Mouse (Mus musculus) myocyte (in vitro differentiated cells): ENCODE results near the gene Ahcyl2. TPM values are rescaled to one million over a fixed set of nuclear protein-coding genes. Genes with fewer than 3 reads are reported as not detected.
"Not testable (repeated sequence)": the region's sequence is repeated elsewhere in the genome, so short reads cannot be mapped to it uniquely, and the experiment has no call there.

Experiments used
- H3K27me3 ChIP-seq: one replicate; pipeline ENCODE4 v1.6.1; 2011; ENCODE audit not compliant: control insufficient read depth, insufficient read depth, insufficient read length
- H3K36me3 ChIP-seq: one replicate; pipeline ENCODE4 v1.6.1; 2011; ENCODE audit not compliant: control insufficient read depth, insufficient read depth
- H3K4me2 ChIP-seq: one replicate; pipeline ENCODE4 v1.6.1; 2011; ENCODE audit warnings: low read depth, control low read depth
- H3K4me3 ChIP-seq: one replicate; pipeline ENCODE4 v1.5.1; 2011; ENCODE audit warnings: mild to moderate bottlenecking, control low read depth, moderate library complexity
- H3K79me2 ChIP-seq: one replicate; pipeline ENCODE4 v1.6.1; 2011; ENCODE audit not compliant: control insufficient read depth, insufficient read depth
- H3ac ChIP-seq: one replicate; pipeline ENCODE4 v1.6.1; 2011; ENCODE audit not compliant: control insufficient read depth, insufficient read length
- CEBPB ChIP-seq: IDR thresholded peaks from 2 replicates; pipeline ENCODE4 v1.6.1; 2011; ENCODE audit warnings: mild to moderate bottlenecking, moderate library complexity; ENCODE audit not compliant: poor library complexity, insufficient read depth, severe bottlenecking
- E2F4 ChIP-seq: IDR thresholded peaks from one replicate; pipeline ENCODE4 v1.6.1; 2011; ENCODE audit warnings: mild to moderate bottlenecking, control low read depth, moderate library complexity; ENCODE audit not compliant: insufficient read depth
- MAX ChIP-seq: IDR thresholded peaks from one replicate; pipeline ENCODE4 v1.6.1; 2011; ENCODE audit warnings: low read depth, mild to moderate bottlenecking, control low read depth
- MYOD1 ChIP-seq, 3 experiments: IDR thresholded peaks; one replicate each; pipeline ENCODE4 v1.6.1; 2011; ENCODE audit warnings: control low read depth in 2 of 3, low read depth in 2 of 3, mild to moderate bottlenecking in 2 of 3, moderate library complexity in 1 of 3; ENCODE audit not compliant: insufficient read length in 2 of 3, control insufficient read depth in 1 of 3
- MYOG ChIP-seq, 3 experiments: IDR thresholded peaks; one replicate each; pipeline ENCODE4 v1.6.1; 2011; ENCODE audit warnings: control low read depth in 2 of 3, low read depth in 2 of 3, mild to moderate bottlenecking in 2 of 3; ENCODE audit not compliant: insufficient read length in 2 of 3, control insufficient read depth in 1 of 3, insufficient read depth in 1 of 3
- POLR2A ChIP-seq: IDR thresholded peaks from one replicate; pipeline ENCODE4 v1.6.1; 2011; ENCODE audit warnings: low read depth, mild to moderate bottlenecking, control low read depth, moderate library complexity; ENCODE audit not compliant: insufficient read length
- POLR2AphosphoS2 ChIP-seq: IDR thresholded peaks from one replicate; pipeline ENCODE4 v1.6.1; 2011; ENCODE audit warnings: low read depth, control low read depth; ENCODE audit not compliant: insufficient read length
- REST ChIP-seq: IDR thresholded peaks from one replicate; pipeline ENCODE4 v1.6.1; 2011; ENCODE audit warnings: mild to moderate bottlenecking, control low read depth, moderate library complexity; ENCODE audit not compliant: insufficient read depth, insufficient read length
- SRF ChIP-seq: IDR thresholded peaks from one replicate; pipeline ENCODE4 v1.6.1; 2011; ENCODE audit warnings: low read depth; ENCODE audit not compliant: control insufficient read depth, insufficient read length
- TCF12 ChIP-seq: IDR thresholded peaks from one replicate; pipeline ENCODE4 v1.6.1; 2011; ENCODE audit warnings: mild to moderate bottlenecking, control low read depth; ENCODE audit not compliant: poor library complexity, insufficient read depth, severe bottlenecking
- TCF3 ChIP-seq: IDR thresholded peaks from one replicate; pipeline ENCODE4 v1.6.1; 2011; ENCODE audit warnings: low read depth, control low read depth; ENCODE audit not compliant: insufficient read length
- USF1 ChIP-seq: IDR thresholded peaks from one replicate; pipeline ENCODE4 v1.6.1; 2011; ENCODE audit warnings: low read depth, mild to moderate bottlenecking, control low read depth, moderate library complexity
- polyA plus RNA-seq: library from polyadenylated mRNA; unstranded; fragments of >200 nt; fragmentation: generic; extraction: Trizol; gene quantifications from one replicate; pipeline ENCODE4 v1.2.1, GENCODE M21; 2012; ENCODE audit warnings: missing spikeins

The Ahcyl2 gene
- polyA plus RNA-seq, 1 experiment = 10.1 TPM

GRCm38 (mm10) chr6:29759012-29759679 lies 8.7 kb upstream of the Ahcyl2 start:
- no peak overlapping the region for H3K4me2 ChIP-seq
- no peaks in the 10 kb centered on the region for H3K79me2 ChIP-seq
- peaks cover 8% of the 10 kb centered on the region for H3K36me3 ChIP-seq
- H3ac ChIP-seq = no peak overlapping the region
- no peaks in the 10 kb centered on the region for H3K27me3 ChIP-seq
- H3K4me3 ChIP-seq = no peak overlapping the region
- TF ChIP-seq MYOG (IDR thresholded peaks at IDR 0.05; ENCODE audit: control insufficient read depth in 1 of 3, insufficient read depth in 1 of 3, insufficient read length in 2 of 3, low read depth in 2 of 3) = no peak
- TF ChIP-seq POLR2AphosphoS2 = no peak
- no peak for TF ChIP-seq POLR2A
- TF ChIP-seq E2F4 = no peak
- TF ChIP-seq TCF12 = no peak
- no peak for TF ChIP-seq MAX
- no peak for TF ChIP-seq REST
- no peak for TF ChIP-seq CEBPB
- TF ChIP-seq MYOD1 (IDR thresholded peaks at IDR 0.05; ENCODE audit: control insufficient read depth in 1 of 3, insufficient read length in 2 of 3, low read depth in 2 of 3) = no peak
- no peak for TF ChIP-seq USF1
- TF ChIP-seq SRF = no peak
- TF ChIP-seq TCF3 = no peak

- not testable (repeated sequence) for H3K79me2 ChIP-seq, H3K27me3 ChIP-seq, H3K4me2 ChIP-seq, H3K36me3 ChIP-seq, H3ac ChIP-seq, H3K4me3 ChIP-seq
These were observed 7.4 kb upstream of the Ahcyl2 start for GRCm38 (mm10) chr6:29760397-29760796.

- Histone ChIP-seq H3K4me2 (no peak overlapping the region), H3K4me3 (no peak overlapping the region), H3ac (no peak overlapping the region), H3K36me3 (no peaks in the 10 kb centered on the region), H3K79me2 (no peaks in the 10 kb centered on the region), H3K27me3 (no peaks in the 10 kb centered on the region)
- TF ChIP-seq MYOD1 (IDR thresholded peaks at IDR 0.05; ENCODE audit: control insufficient read depth in 1 of 3, insufficient read length in 2 of 3, low read depth in 2 of 3) (no peak), POLR2AphosphoS2 (no peak), TCF12 (no peak)
These were observed 6.5 kb upstream of the Ahcyl2 start for GRCm38 (mm10) chr6:29761282-29761681.

- no peaks in the 10 kb centered on the region for H3K36me3 ChIP-seq
- no peak overlapping the region for H3ac ChIP-seq
- TF ChIP-seq SRF (no peak), CEBPB (peak; percentile 91), MYOG (IDR thresholded peaks at IDR 0.05; ENCODE audit: control insufficient read depth in 1 of 3, insufficient read depth in 1 of 3, insufficient read length in 2 of 3, low read depth in 2 of 3) (no peak), POLR2A (no peak), REST (no peak), MYOD1 (IDR thresholded peaks at IDR 0.05; ENCODE audit: control insufficient read depth in 1 of 3, insufficient read length in 2 of 3, low read depth in 2 of 3) (no peak)
- H3K4me2 ChIP-seq = no peak overlapping the region
- H3K4me3 ChIP-seq = no peak overlapping the region
- no peaks in the 10 kb centered on the region for H3K27me3 ChIP-seq
- no peaks in the 10 kb centered on the region for H3K79me2 ChIP-seq
These were observed 5.3 kb upstream of the Ahcyl2 start for GRCm38 (mm10) chr6:29762524-29762923.

GRCm38 (mm10) chr6:29766874-29767273 lies 937 bp upstream of the Ahcyl2 start:
- H3K27me3 ChIP-seq = no peaks in the 10 kb centered on the region
- H3ac ChIP-seq = no peak overlapping the region
- no peak overlapping the region for H3K4me2 ChIP-seq
- H3K4me3 ChIP-seq = peak overlapping the region; percentile 48
- no peaks in the 10 kb centered on the region for H3K36me3 ChIP-seq
- no peaks in the 10 kb centered on the region for H3K79me2 ChIP-seq
- no peak for TF ChIP-seq SRF
- no peak for TF ChIP-seq CEBPB
- no peak for TF ChIP-seq E2F4
